Mouse (Mus musculus) T-helper 1 cell (primary cell): ENCODE measurements around the gene Cd68.

Source experiments
- in situ Hi-C: fragments of 300-600 bp; cut with MboI, MseI; formaldehyde crosslinking; loops from one replicate; pipeline ENCODE4 v1.15.1; 2025; ENCODE audit warnings: high pct_unique_total_duplicates

The Cd68 gene

GRCm38 (mm10) chr11:69695046-69695360, 29.1 kb upstream of the Cd68 start:
- in situ Hi-C loops, result no loop called here

GRCm38 (mm10) chr11:69693421-69693965, 27.5 kb upstream of the Cd68 start:
- in situ Hi-C loops, result no loop called here

- in situ Hi-C loops, result no loop called here
These were observed 26.9 kb upstream of the Cd68 start for GRCm38 (mm10) chr11:69692863-69693262.

- in situ Hi-C loops, result no loop called here
These were observed 26.4 kb upstream of the Cd68 start for GRCm38 (mm10) chr11:69692196-69692811.

GRCm38 (mm10) chr11:69689891-69690290, 23.9 kb upstream of the Cd68 start:
- in situ Hi-C loops, result loop anchor here (5.0 kb wide), 1 partner anchor 37 kb away; no protein-coding TSS in a partner anchor

GRCm38 (mm10) chr11:69687061-69687460, 21.1 kb upstream of the Cd68 start:
- in situ Hi-C loops, result loop anchor here (5.0 kb wide), 1 partner anchor 40 kb away; no protein-coding TSS in a partner anchor

- in situ Hi-C loops, result loop anchor here (5.0 kb wide), 1 partner anchor 41 kb away; no protein-coding TSS in a partner anchor
These were observed 20.4 kb upstream of the Cd68 start for GRCm38 (mm10) chr11:69686377-69686776.

GRCm38 (mm10) chr11:69685526-69686148, 19.7 kb upstream of the Cd68 start, which contains the start of gene Tnfsf13:
TSS of gene Tnfsf13 (minus strand) at chr11:69685784.
- in situ Hi-C loops, result loop anchor here (5.0 kb wide), 1 partner anchor 42 kb away; no protein-coding TSS in a partner anchor

- in situ Hi-C loops, result loop anchor here (5.0 kb wide), 1 partner anchor 42 kb away; no protein-coding TSS in a partner anchor
These were observed 19.0 kb upstream of the Cd68 start for GRCm38 (mm10) chr11:69684936-69685335.

GRCm38 (mm10) chr11:69684128-69684745, 18.3 kb upstream of the Cd68 start:
- in situ Hi-C loops, result no loop called here

- in situ Hi-C loops, result no loop called here
These were observed 17.6 kb upstream of the Cd68 start for GRCm38 (mm10) chr11:69683576-69683975.

GRCm38 (mm10) chr11:69682840-69683533, 17.0 kb upstream of the Cd68 start:
- in situ Hi-C loops, result no loop called here

- in situ Hi-C loops, result no loop called here
These were observed 16.4 kb upstream of the Cd68 start for GRCm38 (mm10) chr11:69682209-69682839.

- in situ Hi-C loops, result no loop called here
These were observed 15.6 kb upstream of the Cd68 start, which contains the start of gene Senp3 for GRCm38 (mm10) chr11:69681314-69682208. TSS of gene Senp3 (minus strand) at chr11:69682084.

- in situ Hi-C loops, result no loop called here
These were observed 14.3 kb upstream of the Cd68 start for GRCm38 (mm10) chr11:69680136-69680855.

- in situ Hi-C loops, result no loop called here
These were observed 13.2 kb upstream of the Cd68 start for GRCm38 (mm10) chr11:69679144-69679543.

- in situ Hi-C loops, result loop anchor here (5.0 kb wide), 1 partner anchor 90 kb away; the partner anchor contains the start of genes Trp53 and Wrap53
These were observed 6.3 kb upstream of the Cd68 start, which contains the start of gene Eif4a1 for GRCm38 (mm10) chr11:69672211-69672706. TSS of gene Eif4a1 (minus strand) at chr11:69672423.

- in situ Hi-C loops, result loop anchor here (5.0 kb wide), 1 partner anchor 89 kb away; the partner anchor contains the start of genes Trp53 and Wrap53
These were observed 5.8 kb upstream of the Cd68 start for GRCm38 (mm10) chr11:69671726-69672124.
